Mouse (Mus musculus): ENCODE results near the gene Draxin. TPM values are rescaled to one million over a fixed set of nuclear protein-coding genes. Genes with fewer than 3 reads are reported as not detected.
A peak's percentile ranks its signal among the peaks of the same experiment; 100 is the strongest.

Gene Draxin
- total and polyA plus RNA-seq, 2 experiments from 2014 or later, result 5.0 to 29.5 TPM

DNA sequence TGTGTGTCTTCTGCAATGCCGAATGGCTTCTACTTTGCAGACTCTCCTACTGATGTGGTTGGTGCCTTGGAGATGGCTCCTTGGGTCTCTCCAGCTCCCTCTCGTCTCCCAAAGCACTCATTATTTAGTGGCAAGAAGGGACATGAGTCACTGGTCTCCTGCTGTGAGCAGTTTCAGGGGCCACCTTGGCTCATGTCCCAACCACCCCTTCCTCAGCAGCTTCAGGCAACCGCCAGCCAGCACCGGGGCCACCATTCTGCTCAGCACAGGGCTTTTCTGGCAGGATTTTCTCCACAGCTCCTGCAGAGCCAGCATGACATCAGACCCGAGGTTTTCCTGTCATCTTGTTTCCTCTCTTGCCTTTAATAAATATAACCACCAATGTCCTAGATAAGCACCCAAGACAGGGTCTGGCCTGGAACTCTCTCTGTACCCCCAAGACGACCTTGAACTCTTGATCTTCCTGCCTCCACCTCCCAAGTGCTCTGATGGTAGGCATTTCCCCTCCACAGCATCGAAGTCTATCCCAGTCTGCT lies 21.9 kb downstream of the Draxin start:
- no peak for ATAC-seq (ENCODE audit: low FRiP score)
- H3K4me3 ChIP-seq (ENCODE audit: low read depth, low read length), result no peak overlapping the region
- H3K36me3 ChIP-seq (ENCODE audit: insufficient read depth, low read length), result peaks cover 15% of the 10 kb centered on the region
- WGBS, result 67% methylated on average over 7 of the region's 7 CpGs
- no peak overlapping the region for H3K9ac ChIP-seq (replicated peaks; ENCODE audit: low read length, poor library complexity, severe bottlenecking)
- no peaks in the 10 kb centered on the region for H3K27me3 ChIP-seq (ENCODE audit: insufficient read depth, low read length)
- H3K27ac ChIP-seq (ENCODE audit: low read depth, low read length), result no peak overlapping the region
- no peaks in the 10 kb centered on the region for H3K9me3 ChIP-seq (ENCODE audit: low read length)
- DNase-seq (ENCODE audit: low spot score), result no peak
- no peak overlapping the region for H3K4me2 ChIP-seq (ENCODE audit: low read depth, low read length, poor library complexity, severe bottlenecking)
- TF ChIP-seq CTCF (IDR thresholded peaks at IDR 0.05), result no peak
- H3K4me1 ChIP-seq (ENCODE audit: insufficient read depth, low read length), result no peaks in the 10 kb centered on the region

DNA sequence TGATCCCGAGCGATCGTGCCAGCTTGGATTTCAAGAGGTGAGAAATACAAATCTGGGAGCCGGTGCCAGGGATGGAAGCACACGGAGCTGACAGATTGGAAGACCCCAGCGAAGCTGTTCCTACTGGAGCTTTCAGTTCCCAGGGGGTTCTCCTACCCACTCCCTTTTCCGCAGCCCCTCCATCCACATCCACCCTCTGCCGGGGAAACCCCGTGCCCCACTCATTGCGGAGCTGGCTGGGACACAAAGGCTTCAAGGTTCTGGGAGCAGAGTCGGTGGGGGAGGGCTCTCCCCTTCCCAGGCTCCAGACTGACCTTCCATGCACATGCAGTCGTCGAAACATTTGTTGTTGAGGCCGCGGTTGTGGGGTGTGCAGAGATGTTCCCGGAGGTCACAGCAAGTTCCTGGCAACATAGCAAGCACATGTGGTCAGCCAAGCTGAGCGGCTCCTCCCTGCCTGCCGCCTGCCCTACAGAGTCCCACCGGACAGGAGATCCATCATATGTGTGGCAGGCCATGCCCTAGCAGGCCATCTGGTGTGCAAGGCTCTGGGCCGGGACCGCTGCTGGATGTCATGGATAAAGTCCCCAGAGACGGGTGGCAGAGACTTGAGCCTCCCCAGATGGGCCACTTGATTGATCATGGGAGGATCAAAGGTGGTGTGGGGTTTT lies 22.7 kb downstream of the Draxin start:
- peaks cover 12% of the 10 kb centered on the region for H3K36me3 ChIP-seq (ENCODE audit: insufficient read depth, low read length)
- ATAC-seq (ENCODE audit: low FRiP score), result peak; percentile 28
- DNase-seq (ENCODE audit: low spot score), result peak; percentile 65
- TF ChIP-seq CTCF (IDR thresholded peaks at IDR 0.05), result no peak
- no peaks in the 10 kb centered on the region for H3K9me3 ChIP-seq (ENCODE audit: low read length)
- H3K4me2 ChIP-seq (ENCODE audit: low read depth, low read length, poor library complexity, severe bottlenecking), result no peak overlapping the region
- no peak overlapping the region for H3K27ac ChIP-seq (ENCODE audit: low read depth, low read length)
- no peak overlapping the region for H3K4me3 ChIP-seq (ENCODE audit: low read depth, low read length)
- no peaks in the 10 kb centered on the region for H3K4me1 ChIP-seq (ENCODE audit: insufficient read depth, low read length)
- H3K27me3 ChIP-seq (ENCODE audit: insufficient read depth, low read length), result no peaks in the 10 kb centered on the region
- 71% methylated on average over 22 of the region's 22 CpGs for WGBS
- 0 out of 2 replicates have a peak overlapping the region, but pooled peaks have one; percentile 29 for H3K9ac ChIP-seq (replicated peaks; ENCODE audit: low read length, poor library complexity, severe bottlenecking)

DNA sequence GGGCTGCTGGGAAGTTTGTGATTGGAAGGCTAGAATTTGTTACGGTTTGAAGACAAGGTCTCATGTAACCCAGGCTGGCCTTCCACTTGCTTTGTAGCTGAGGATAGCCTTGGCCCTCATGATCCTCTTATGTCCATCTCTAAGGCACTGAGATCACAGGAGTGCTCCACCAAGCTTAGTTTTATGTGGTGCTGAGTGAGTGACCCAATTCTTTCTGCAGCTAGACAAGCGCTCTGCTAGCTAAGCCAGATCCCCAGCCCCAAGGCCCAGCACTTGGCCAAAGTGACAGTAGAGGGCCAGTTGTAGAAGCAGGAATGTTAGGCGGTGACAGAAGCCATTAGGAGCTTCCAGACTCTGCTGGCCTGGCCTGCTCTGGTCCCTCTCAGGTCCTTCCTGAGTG lies 26.4 kb downstream of the Draxin start:
- Histone ChIP-seq H3K4me2 (ENCODE audit: low read depth, low read length, poor library complexity, severe bottlenecking) (no peak overlapping the region), H3K9me3 (ENCODE audit: low read length) (no peaks in the 10 kb centered on the region), H3K4me1 (ENCODE audit: insufficient read depth, low read length) (no peaks in the 10 kb centered on the region), H3K27ac (ENCODE audit: low read depth, low read length) (no peak overlapping the region), H3K27me3 (ENCODE audit: insufficient read depth, low read length) (no peaks in the 10 kb centered on the region), H3K4me3 (ENCODE audit: low read depth, low read length) (no peak overlapping the region), H3K9ac (replicated peaks; ENCODE audit: low read length, poor library complexity, severe bottlenecking) (no peak overlapping the region), H3K36me3 (ENCODE audit: insufficient read depth, low read length) (peaks cover 11% of the 10 kb centered on the region)
- DNase-seq (ENCODE audit: low spot score) (no peak), ATAC-seq (ENCODE audit: low FRiP score) (no peak)
- WGBS, result 91% methylated on average over 3 of the region's 3 CpGs
- TF ChIP-seq CTCF (IDR thresholded peaks at IDR 0.05), result no peak

DNA sequence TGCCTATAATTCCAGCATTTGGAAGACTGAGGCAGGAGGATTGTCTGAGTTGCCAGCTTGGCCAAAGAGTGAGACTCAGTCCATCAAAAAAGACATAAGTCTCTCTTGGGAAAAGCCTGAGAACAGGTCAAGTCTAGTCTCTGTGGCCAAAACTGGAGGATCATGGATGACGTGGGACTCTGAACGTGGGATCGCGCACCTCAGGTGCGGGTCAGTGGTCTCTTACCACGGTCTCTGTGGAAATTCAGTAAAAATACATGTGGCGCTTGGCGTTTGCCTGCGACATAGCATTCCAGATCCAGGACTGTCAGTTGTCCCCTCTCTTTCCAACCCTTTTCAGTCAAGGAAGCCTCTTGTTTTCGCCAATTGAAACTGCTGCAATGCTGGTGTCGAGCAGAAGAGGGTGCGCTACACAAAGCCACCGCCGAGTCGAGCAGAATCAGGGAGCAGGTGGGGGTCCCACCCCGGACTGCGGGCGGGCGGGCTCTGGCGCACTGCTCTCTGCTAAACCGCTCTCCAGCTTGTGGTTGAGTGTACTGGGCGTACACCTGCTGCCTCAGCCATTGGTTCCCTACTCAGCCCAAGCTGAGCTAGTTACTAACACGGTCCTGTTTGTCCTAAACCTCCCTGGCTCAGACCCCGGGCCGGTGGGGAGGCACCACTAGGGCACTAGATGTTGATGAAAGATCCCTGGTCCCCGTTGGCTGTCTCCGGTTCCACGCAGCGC lies 28.5 kb downstream of the Draxin start:
- peak overlapping the region; percentile 15; the same call in 1 of the 2 replicates for H3K9ac ChIP-seq (replicated peaks; ENCODE audit: low read length, poor library complexity, severe bottlenecking)
- ATAC-seq (ENCODE audit: low FRiP score), result peak; percentile 90
- WGBS, result 21% methylated on average over 29 of the region's 29 CpGs

DNA sequence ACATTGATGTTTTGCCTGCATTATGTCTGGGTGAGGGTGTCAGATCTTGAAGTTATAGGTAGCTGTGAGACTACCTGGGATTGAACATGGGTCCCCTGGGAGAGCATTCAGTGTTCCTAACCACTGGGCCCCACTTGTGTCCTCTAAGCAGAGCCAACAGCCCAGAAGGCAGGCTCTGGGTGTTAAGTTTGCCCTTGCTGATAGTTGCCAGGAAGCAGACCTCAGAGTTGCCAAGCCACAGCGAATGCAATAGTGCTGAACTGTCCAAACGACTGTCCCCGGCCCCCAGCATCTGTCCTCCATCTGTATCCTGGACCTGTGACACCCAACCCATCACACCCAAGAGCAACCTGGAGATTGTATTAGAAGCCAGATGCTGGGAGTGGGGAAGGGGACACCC lies 31.8 kb downstream of the Draxin start:
- WGBS, result 89% methylated on average over 3 of the region's 3 CpGs
- ATAC-seq (ENCODE audit: low FRiP score) (no peak), DNase-seq (ENCODE audit: low spot score) (no peak)
- Histone ChIP-seq H3K36me3 (ENCODE audit: insufficient read depth, low read length) (0 out of 2 replicates have a peak, but pooled peaks cover 2% of the 10 kb centered on the region), H3K4me1 (ENCODE audit: insufficient read depth, low read length) (no peaks in the 10 kb centered on the region), H3K9ac (replicated peaks; ENCODE audit: low read length, poor library complexity, severe bottlenecking) (no peak overlapping the region), H3K4me2 (ENCODE audit: low read depth, low read length, poor library complexity, severe bottlenecking) (no peak overlapping the region), H3K27me3 (ENCODE audit: insufficient read depth, low read length) (no peaks in the 10 kb centered on the region), H3K4me3 (ENCODE audit: low read depth, low read length) (no peak overlapping the region), H3K27ac (ENCODE audit: low read depth, low read length) (no peak overlapping the region), H3K9me3 (ENCODE audit: low read length) (no peaks in the 10 kb centered on the region)
- TF ChIP-seq CTCF (IDR thresholded peaks at IDR 0.05), result no peak

More for the DNA sequence above, 28.5 kb downstream of the Draxin start:
- peak; percentile 78 for TF ChIP-seq CTCF (IDR thresholded peaks at IDR 0.05)
- Histone ChIP-seq H3K4me1 (ENCODE audit: insufficient read depth, low read length) (no peaks in the 10 kb centered on the region), H3K27me3 (ENCODE audit: insufficient read depth, low read length) (no peaks in the 10 kb centered on the region), H3K9me3 (ENCODE audit: low read length) (no peaks in the 10 kb centered on the region), H3K27ac (ENCODE audit: low read depth, low read length) (peak overlapping the region; percentile 48; the same call in 1 of the 2 replicates), H3K4me3 (ENCODE audit: low read depth, low read length) (no peak overlapping the region), H3K4me2 (ENCODE audit: low read depth, low read length, poor library complexity, severe bottlenecking) (peak overlapping the region; percentile 32), H3K36me3 (ENCODE audit: insufficient read depth, low read length) (peaks cover 2% of the 10 kb centered on the region; the same call in 1 of the 2 replicates)
- peak; percentile 78 for DNase-seq (ENCODE audit: low spot score)

DNA sequence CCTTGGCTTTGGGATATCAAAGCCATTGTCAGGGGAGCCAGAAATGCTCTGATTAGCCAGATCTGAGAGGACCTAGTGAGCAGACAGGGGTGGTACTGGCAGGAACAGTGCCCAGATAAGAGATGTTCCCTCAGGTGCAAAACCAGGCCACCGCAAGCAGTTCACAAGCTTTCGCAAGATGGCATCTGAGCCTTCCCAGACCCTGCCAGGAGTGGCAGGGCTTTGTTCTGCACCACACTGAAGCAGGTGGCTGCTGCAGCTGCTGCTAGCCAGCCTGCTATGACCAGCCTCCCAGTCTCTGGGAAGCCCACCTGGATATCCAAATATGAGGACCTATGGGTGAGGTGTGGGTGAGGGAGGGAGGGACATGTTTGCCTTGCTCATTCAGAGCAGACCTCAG lies 32.6 kb downstream of the Draxin start:
- no peak for TF ChIP-seq CTCF (IDR thresholded peaks at IDR 0.05)
- no peak overlapping the region for H3K27ac ChIP-seq (ENCODE audit: low read depth, low read length)
- no peaks in the 10 kb centered on the region for H3K9me3 ChIP-seq (ENCODE audit: low read length)
- no peaks in the 10 kb centered on the region for H3K27me3 ChIP-seq (ENCODE audit: insufficient read depth, low read length)
- no peak for ATAC-seq (ENCODE audit: low FRiP score)
- DNase-seq (ENCODE audit: low spot score), result no peak
- 0 out of 2 replicates have a peak, but pooled peaks cover 2% of the 10 kb centered on the region for H3K36me3 ChIP-seq (ENCODE audit: insufficient read depth, low read length)
- H3K4me1 ChIP-seq (ENCODE audit: insufficient read depth, low read length), result no peaks in the 10 kb centered on the region
- WGBS, result 87% methylated on average over 2 of the region's 2 CpGs
- H3K4me2 ChIP-seq (ENCODE audit: low read depth, low read length, poor library complexity, severe bottlenecking), result no peak overlapping the region
- no peak overlapping the region for H3K9ac ChIP-seq (replicated peaks; ENCODE audit: low read length, poor library complexity, severe bottlenecking)
- no peak overlapping the region for H3K4me3 ChIP-seq (ENCODE audit: low read depth, low read length)

Measured in midbrain, postnatal 0 days (tissue).